Mouse (Mus musculus): ENCODE measurements around the gene Fat3.

Fat3 gene

GRCm38 (mm10) chr9:15948086-15948485 lies 553.0 kb downstream of the Fat3 start:
- no peak for DNase-seq (ENCODE audit: low spot score)

GRCm38 (mm10) chr9:15944182-15944581 lies 556.9 kb downstream of the Fat3 start:
- DNase-seq (ENCODE audit: low spot score), result no peak

GRCm38 (mm10) chr9:15943486-15944153 lies 557.5 kb downstream of the Fat3 start:
- DNase-seq (ENCODE audit: low spot score), result no peak

- DNase-seq (ENCODE audit: low spot score), result no peak
Measured at GRCm38 (mm10) chr9:15941818-15942217, 559.3 kb downstream of the Fat3 start.

- no peak for DNase-seq (ENCODE audit: low spot score)
Measured at GRCm38 (mm10) chr9:15940933-15941673, 560.0 kb downstream of the Fat3 start.

- no peak for DNase-seq (ENCODE audit: low spot score)
Measured at GRCm38 (mm10) chr9:15939594-15939993, 561.5 kb downstream of the Fat3 start.

GRCm38 (mm10) chr9:15937837-15938514 lies 563.1 kb downstream of the Fat3 start:
- no peak for DNase-seq (ENCODE audit: low spot score)

- no peak for DNase-seq (ENCODE audit: low spot score)
Measured at GRCm38 (mm10) chr9:15930928-15931443, 570.1 kb downstream of the Fat3 start.

GRCm38 (mm10) chr9:15928331-15928730 lies 572.8 kb downstream of the Fat3 start:
- no peak for DNase-seq (ENCODE audit: low spot score)

- no peak for DNase-seq (ENCODE audit: low spot score)
Measured at GRCm38 (mm10) chr9:15927378-15928083, 573.6 kb downstream of the Fat3 start.

- DNase-seq (ENCODE audit: low spot score), result no peak
Measured at GRCm38 (mm10) chr9:15925237-15925636, 575.8 kb downstream of the Fat3 start.

GRCm38 (mm10) chr9:15920271-15920670 lies 580.8 kb downstream of the Fat3 start:
- DNase-seq (ENCODE audit: low spot score), result no peak

- DNase-seq (ENCODE audit: low spot score), result no peak
Measured at GRCm38 (mm10) chr9:15919373-15920005, 581.6 kb downstream of the Fat3 start.

- no peak for DNase-seq (ENCODE audit: low spot score)
Measured at GRCm38 (mm10) chr9:15916600-15916999, 584.5 kb downstream of the Fat3 start.

GRCm38 (mm10) chr9:15912735-15913134 lies 588.4 kb downstream of the Fat3 start:
- DNase-seq (ENCODE audit: low spot score), result no peak

GRCm38 (mm10) chr9:15909397-15910113 lies 591.5 kb downstream of the Fat3 start:
- no peak for DNase-seq (ENCODE audit: low spot score)

- no peak for DNase-seq (ENCODE audit: low spot score)
Measured at GRCm38 (mm10) chr9:15903948-15904750, 596.9 kb downstream of the Fat3 start.

GRCm38 (mm10) chr9:15898112-15898511 lies 603.0 kb downstream of the Fat3 start:
- DNase-seq (ENCODE audit: low spot score), result no peak

GRCm38 (mm10) chr9:15886756-15887155 lies 614.3 kb downstream of the Fat3 start:
- no peak for DNase-seq (ENCODE audit: low spot score)

- no peak for DNase-seq (ENCODE audit: low spot score)
Measured at GRCm38 (mm10) chr9:15880754-15881153, 620.3 kb downstream of the Fat3 start.

Data from MN1 (cell line).